Mouse (Mus musculus) heart, embryonic 14.5 days (tissue): ENCODE data around the gene Rabgap1. TPM values are rescaled to one million over a fixed set of nuclear protein-coding genes. Genes with fewer than 3 reads are reported as not detected.

Experiments
- ATAC-seq: fragments of 200-750 bp; cut with Nextera tagmentation; 2 replicates; pipeline ENCODE4 v1.8.0; 2017; ENCODE audit warnings: low read depth, moderate TSS enrichment; ENCODE audit not compliant: insufficient number of reproducible peaks, insufficient read depth, low FRiP score
- H3K27ac ChIP-seq, 2 experiments: fragments of 200-500 bp in 1 of 2; fragments of 300-500 bp in 1 of 2; sonication (generic) in 1 of 2; replicated peaks in 1 of 2; 2 replicates each; pipeline ENCODE4 v1.5.1; 2012 to 2014; ENCODE audit warnings: low read depth in 2 of 2, low read length in 2 of 2, control low read depth in 1 of 2, mild to moderate bottlenecking in 1 of 2, mixed read lengths in 1 of 2; ENCODE audit not compliant: control insufficient read depth in 1 of 2, insufficient read depth in 1 of 2
- H3K27me3 ChIP-seq: fragments of 300-500 bp; sonication (generic); 2 replicates; pipeline ENCODE4 v1.6.1; 2014; ENCODE audit warnings: mild to moderate bottlenecking, low read length, control low read depth; ENCODE audit not compliant: control insufficient read depth, insufficient read depth
- H3K36me3 ChIP-seq: fragments of 300-500 bp; sonication (generic); 2 replicates; pipeline ENCODE4 v1.6.1; 2014; ENCODE audit warnings: mild to moderate bottlenecking, control low read depth, low read length, mixed read lengths; ENCODE audit not compliant: control insufficient read depth, insufficient read depth
- H3K4me1 ChIP-seq, 2 experiments: fragments of 200-500 bp in 1 of 2; fragments of 300-500 bp in 1 of 2; sonication (generic) in 1 of 2; 2 replicates each; pipeline ENCODE4 v1.6.1; 2012 to 2014; ENCODE audit warnings: low read length in 2 of 2, control low read depth in 1 of 2, mixed read lengths in 1 of 2; ENCODE audit not compliant: control insufficient read depth in 2 of 2, insufficient read depth in 2 of 2
- H3K4me2 ChIP-seq: fragments of 300-500 bp; sonication (generic); 2 replicates; pipeline ENCODE4 v1.6.1; 2014; ENCODE audit warnings: mild to moderate bottlenecking, low read length
- H3K4me3 ChIP-seq, 2 experiments: fragments of 200-500 bp in 1 of 2; fragments of 300-500 bp in 1 of 2; sonication (generic) in 1 of 2; 2 replicates each; pipeline ENCODE4 v1.5.1; 2012 to 2014; ENCODE audit warnings: low read length in 2 of 2, mild to moderate bottlenecking in 2 of 2, control low read depth in 1 of 2, low read depth in 1 of 2, moderate library complexity in 1 of 2; ENCODE audit not compliant: control insufficient read depth in 1 of 2, insufficient read depth in 1 of 2
- H3K9ac ChIP-seq: fragments of 300-500 bp; sonication (generic); 2 replicates; pipeline ENCODE4 v1.6.1; 2014; ENCODE audit warnings: mild to moderate bottlenecking, low read length
- H3K9me3 ChIP-seq: fragments of 300-500 bp; sonication (generic); 2 replicates; pipeline ENCODE4 v1.6.1; 2016; ENCODE audit warnings: low read length, control low read depth; ENCODE audit not compliant: control insufficient read depth
- WGBS: fragments of 180-500 bp; shearing (Covaris S2); extraction: QIAGEN DNeasy Blood & Tissue Kit; methylation state at CpG from one replicate; pipeline ENCODE4 v1.1.7; 2014; 5-methylcytosine and 5-hydroxymethylcytosine counted together
- polyA plus RNA-seq: library from polyadenylated mRNA; unstranded; fragments of >200 nt; fragmentation: Nextera tagmentation; extraction: Ambion mirVana; gene quantifications from 2 replicates; pipeline ENCODE4 v1.2.1, GENCODE M21; 2014

Rabgap1 gene
- polyA plus RNA-seq, 1 experiment from 2014 or later: 40.6 TPM

DNA sequence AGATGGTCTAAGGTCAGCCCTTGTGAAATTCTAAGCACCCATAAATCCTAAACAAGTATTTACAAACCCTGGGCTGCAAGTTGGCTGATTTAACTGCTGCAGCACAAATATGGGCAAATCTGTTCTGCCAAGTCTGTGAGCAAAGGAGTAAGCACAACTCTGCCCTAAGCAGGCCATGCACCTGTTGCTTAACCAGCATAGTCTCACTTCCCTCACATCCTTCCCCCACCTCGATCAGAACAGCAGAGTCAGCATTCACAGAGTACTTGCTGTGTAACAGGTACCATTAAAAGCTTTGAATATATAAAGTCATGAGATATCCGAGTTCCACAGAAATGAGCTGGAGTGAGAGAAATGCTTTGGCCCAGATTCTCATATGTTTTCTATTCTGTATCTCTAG lies 135.1 kb downstream of the Rabgap1 start:
- Histone ChIP-seq H3K27me3 (no peaks in the 10 kb centered on the region), H3K4me1 (no peaks in the 10 kb centered on the region), H3K27ac (no peak overlapping the region), H3K4me2 (no peak overlapping the region), H3K9me3 (no peaks in the 10 kb centered on the region), H3K4me3 (no peak overlapping the region), H3K9ac (no peak overlapping the region), H3K36me3 (peaks cover 26% of the 10 kb centered on the region)
- WGBS: 88% methylated on average over 2 of the region's 2 CpGs
- ATAC-seq: no peak

DNA sequence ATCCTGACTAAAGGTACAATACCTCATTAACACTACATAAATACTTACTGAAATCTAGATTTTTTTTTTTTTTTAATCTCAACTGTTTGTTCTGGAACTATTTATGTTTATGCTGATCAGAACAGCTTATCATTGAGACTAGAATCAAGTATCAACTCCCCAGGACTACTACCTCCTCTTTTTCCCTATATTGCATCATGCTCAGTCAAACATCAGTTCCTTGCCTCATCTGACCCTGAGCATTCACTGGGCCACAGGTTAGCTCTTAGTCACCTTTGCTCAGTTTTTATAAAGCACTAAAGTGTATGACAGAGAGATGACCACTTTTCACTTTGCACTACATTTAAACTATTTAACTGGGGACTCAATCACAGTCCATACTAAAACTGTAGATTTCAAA lies 144.8 kb downstream of the Rabgap1 start:
- H3K4me3 ChIP-seq: no peak overlapping the region

More for the DNA sequence above, 144.8 kb downstream of the Rabgap1 start:
- no peak overlapping the region for H3K27ac ChIP-seq
- no peak overlapping the region for H3K4me2 ChIP-seq
- H3K27me3 ChIP-seq: no peaks in the 10 kb centered on the region
- H3K9ac ChIP-seq: no peak overlapping the region
- no peaks in the 10 kb centered on the region for H3K4me1 ChIP-seq
- ATAC-seq: no peak
- H3K36me3 ChIP-seq: peaks cover 44% of the 10 kb centered on the region
- no peaks in the 10 kb centered on the region for H3K9me3 ChIP-seq

Other genes with a start within 250 kb of the Rabgap1 start
- gene Olfr366, start 231.7 kb upstream of the Rabgap1 start, polyA plus RNA-seq: not detected in 2 replicates
- gene Olfr368, start 116.8 kb upstream of the Rabgap1 start, polyA plus RNA-seq: not detected in 2 replicates
- 35.7 and 39.4 TPM in 2 replicates for gene Pdcl, start 83.9 kb upstream of the Rabgap1 start, polyA plus RNA-seq
- 14.9 and 15.4 TPM in 2 replicates for gene Rc3h2, start 20.4 kb upstream of the Rabgap1 start, polyA plus RNA-seq
- gene Zbtb26, start 144 bp upstream of the Rabgap1 start, polyA plus RNA-seq: 5.1 and 5.4 TPM in 2 replicates
- gene Zbtb6, start 108 bp upstream of the Rabgap1 start, polyA plus RNA-seq: 2.5 and 2.9 TPM in 2 replicates
- 1.3 and 1.7 TPM in 2 replicates for gene Gpr21, start 73.1 kb downstream of the Rabgap1 start, polyA plus RNA-seq